Mouse (Mus musculus) liver, embryonic 14.5 days (tissue): ENCODE measurements around the gene Ank2.

Source experiments
- CTCF ChIP-seq: IDR thresholded peaks from 2 replicates; pipeline ENCODE4 v1.5.1; 2016; ENCODE audit warnings: antibody characterized with exemption, low read depth, control low read depth
- EP300 ChIP-seq: IDR thresholded peaks from 2 replicates; pipeline ENCODE4 v1.6.1; 2016; ENCODE audit warnings: antibody characterized with exemption, low read depth

DNA sequence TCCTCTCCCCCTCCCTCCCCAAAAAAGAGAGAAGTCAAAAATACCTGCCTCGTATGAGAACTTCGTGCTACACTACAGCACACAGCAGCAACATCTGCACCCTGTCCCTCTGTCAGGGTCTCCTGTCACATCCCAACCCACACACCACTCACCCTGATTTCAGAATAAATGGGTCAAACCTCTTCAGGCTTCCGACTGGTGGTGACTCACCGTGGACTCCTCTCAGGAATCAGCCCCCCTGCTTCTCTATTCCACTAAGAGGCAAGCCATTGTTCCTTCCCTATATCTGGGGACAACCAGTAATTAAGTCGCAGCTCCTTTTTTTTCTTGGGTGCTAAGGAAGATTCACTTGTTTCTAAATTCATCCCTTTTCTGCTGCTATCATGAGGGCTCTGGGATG is 361.6 kb downstream of the Ank2 start:
- TF ChIP-seq CTCF (no peak), EP300 (no peak)
